Mouse (Mus musculus) stomach, postnatal 0 days (tissue): ENCODE measurements around the gene Igf2r.

Experiments
- CTCF ChIP-seq: IDR thresholded peaks from 2 replicates; pipeline ENCODE4 v1.5.1; 2016; ENCODE audit warnings: antibody characterized with exemption, low read depth, mild to moderate bottlenecking, moderate library complexity
- EP300 ChIP-seq: optimal IDR thresholded peaks from 2 replicates; pipeline ENCODE3; 2016; ENCODE audit warnings: antibody characterized with exemption

GRCm38 (mm10) chr17:12791420-12791819 is 22.0 kb upstream of the Igf2r start:
- TF ChIP-seq CTCF (no peak), EP300 (peak; percentile 36)
